Comparison of ENCODE assay signal across 8 mouse cellular contexts in the genomic region with DNA sequence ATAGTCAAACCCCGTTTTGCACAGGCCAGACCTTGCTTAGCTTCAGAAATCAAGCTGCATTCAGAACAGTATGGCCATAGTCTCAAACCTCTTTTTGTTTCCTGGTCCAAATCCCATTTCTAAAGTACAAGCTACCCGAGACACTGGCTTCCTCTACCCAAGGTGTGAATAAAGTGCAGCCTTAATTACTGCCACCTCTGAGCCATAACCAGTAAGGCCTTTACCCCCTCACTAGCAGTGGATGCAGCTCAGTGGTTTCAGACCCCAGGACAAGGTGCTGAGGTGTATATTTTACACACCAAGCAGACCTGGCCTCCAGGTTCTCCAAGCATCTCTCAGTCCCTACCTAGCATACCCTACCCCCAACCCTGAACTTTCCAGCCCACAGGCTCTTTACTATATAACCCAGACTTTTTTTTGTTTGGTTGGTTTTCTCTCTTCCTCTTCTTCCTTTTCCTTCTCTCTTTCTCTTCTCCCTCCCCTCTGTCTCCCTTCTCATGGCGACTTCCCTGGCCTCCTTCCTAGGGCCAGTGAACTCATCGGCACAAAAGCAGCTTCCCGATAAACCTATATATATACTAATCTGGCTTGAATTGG. TPM values are rescaled to one million over a fixed set of nuclear protein-coding genes. Genes with fewer than 3 reads are reported as not detected.
DNase-seq lines count a peak whose midpoint lies in the region; ATAC-seq and TF ChIP-seq lines count a peak whose summit lies in the region.

No protein-coding gene starts in this region.

- TF ChIP-seq CTCF in cortical plate, adult 2 months (IDR thresholded peaks at IDR 0.05; ENCODE audit: extremely low read depth, insufficient read depth, low read length): no peak
- TF ChIP-seq CTCF in hindbrain, postnatal 0 days (IDR thresholded peaks at IDR 0.05; ENCODE audit: low read depth): no peak

- H3K4me3 ChIP-seq in kidney, embryonic 14.5 days (ENCODE audit: low read length): peak overlapping the region; percentile 59
- peak overlapping the region; percentile 86 for H3K4me3 ChIP-seq in cortical plate, adult 2 months (ENCODE audit: insufficient read depth, low read length)
- peak overlapping the region; percentile 43 for H3K4me3 ChIP-seq in hindbrain, postnatal 0 days (ENCODE audit: low read length)

- ATAC-seq in kidney, embryonic 14.5 days (ENCODE audit: low FRiP score, low TSS enrichment): no peak
- no peak for ATAC-seq in hindbrain, postnatal 0 days

- no peaks in the 10 kb centered on the region for H3K27me3 ChIP-seq in kidney, embryonic 14.5 days (ENCODE audit: control insufficient read depth, insufficient read depth, low read length)
- no peaks in the 10 kb centered on the region for H3K27me3 ChIP-seq in hindbrain, postnatal 0 days (ENCODE audit: insufficient read depth, low read length)

- WGBS in kidney, embryonic 14.5 days: 78% methylated on average over 5 of the region's 5 CpGs
- 62% methylated on average over 5 of the region's 5 CpGs for WGBS in hindbrain, postnatal 0 days

- H3K9ac ChIP-seq in kidney, embryonic 14.5 days (ENCODE audit: low read depth, low read length): peak overlapping the region; percentile 80
- H3K9ac ChIP-seq in hindbrain, postnatal 0 days (replicated peaks; ENCODE audit: low read length): peak overlapping the region; percentile 61

- H3K9me3 ChIP-seq in kidney, embryonic 14.5 days (ENCODE audit: control insufficient read depth, low read length): no peaks in the 10 kb centered on the region
- no peaks in the 10 kb centered on the region for H3K9me3 ChIP-seq in hindbrain, postnatal 0 days (ENCODE audit: low read length)

- peak overlapping the region; percentile 98 for H3K27ac ChIP-seq in kidney, embryonic 14.5 days (ENCODE audit: low read depth, low read length)
- H3K27ac ChIP-seq in cortical plate, adult 2 months (ENCODE audit: insufficient read depth, low read length): no peak overlapping the region
- peak overlapping the region; percentile 95 for H3K27ac ChIP-seq in hindbrain, postnatal 0 days

- no peak for TF ChIP-seq POLR2A in cortical plate, adult 2 months (IDR thresholded peaks at IDR 0.05; ENCODE audit: extremely low read depth, insufficient read depth, low read length)

- H3K4me1 ChIP-seq in kidney, embryonic 14.5 days (ENCODE audit: control insufficient read depth, insufficient read depth, low read length): peaks cover 15% of the 10 kb centered on the region; the same call in 1 of the 2 replicates
- H3K4me1 ChIP-seq in cortical plate, adult 2 months (ENCODE audit: control insufficient read depth, insufficient read depth, low read length): peaks cover 2% of the 10 kb centered on the region
- H3K4me1 ChIP-seq in hindbrain, postnatal 0 days (ENCODE audit: insufficient read depth, low read length): 0 out of 2 replicates have a peak, but pooled peaks cover 9% of the 10 kb centered on the region

- H3K4me2 ChIP-seq in kidney, embryonic 14.5 days (replicated peaks; ENCODE audit: low read depth, low read length): peak overlapping the region; percentile 88
- peak overlapping the region; percentile 68 for H3K4me2 ChIP-seq in hindbrain, postnatal 0 days (ENCODE audit: low read depth, low read length)

- no peaks in the 10 kb centered on the region for H3K36me3 ChIP-seq in kidney, embryonic 14.5 days (ENCODE audit: control insufficient read depth, insufficient read depth, low read length)
- no peaks in the 10 kb centered on the region for H3K36me3 ChIP-seq in hindbrain, postnatal 0 days (ENCODE audit: insufficient read depth, low read length)

- no peak for DNase-seq in kidney, postnatal 25 days
- no peak for DNase-seq in hindbrain, postnatal 0 days (ENCODE audit: low spot score)
- DNase-seq in naive thymus-derived CD4-positive, alpha-beta T cell, adult 2 months (ENCODE audit: low read depth): peak; percentile 33
- no peak for DNase-seq in adrenal gland, postnatal 10 days
- DNase-seq in adrenal gland, adult 8-10 months: no peak
- DNase-seq in layer of hippocampus, postnatal 36 days: no peak

RNA-seq across cellular contexts. Expression of gene Saysd1, which starts 56.3 kb away (rescaled TPM):
- polyA plus RNA-seq in kidney, embryonic 14.5 days (2014; fragmentation: Nextera tagmentation; extraction: Ambion mirVana): 11.2 and 13.7 TPM in 2 replicates
- 8.2 and 8.3 TPM in 2 replicates for polyA plus RNA-seq in cortical plate, adult 2 months (2012; rRNA removed)
- total RNA-seq in hindbrain, postnatal 0 days (2014; rRNA removed): 4.8 and 6.8 TPM in 2 replicates
- polyA plus RNA-seq in hindbrain, postnatal 0 days (2015; fragmentation: Nextera tagmentation; extraction: Ambion mirVana): 9.8 and 11.4 TPM in 2 replicates
- 1 to 10 TPM; 4.5 to 6.5 TPM for total RNA-seq in adrenal gland, postnatal 10 days (2021)
- 1 to 10 TPM; 7.8 to 9.4 (median 9.1) TPM for total RNA-seq in adrenal gland, adult 8-10 months (2022)
- total RNA-seq in layer of hippocampus, postnatal 36 days (2021): 1 to 10 TPM; 6.0 to 6.2 TPM
